Mouse (Mus musculus) lung, postnatal 4 days (tissue): ENCODE measurements around the gene Ccna1.

ENCODE experiments used
- DNase-seq, 2 experiments: peaks; one replicate each; pipeline ENCODE4 v3.0.0; 2021

The Ccna1 gene

GRCm38 (mm10) chr3:55064396-55064795 is 9.1 kb upstream of the Ccna1 start:
- DNase-seq: peak; percentile 52 to 79

- no peak for DNase-seq
Measured at GRCm38 (mm10) chr3:55062653-55063052, 7.4 kb upstream of the Ccna1 start.

DNA sequence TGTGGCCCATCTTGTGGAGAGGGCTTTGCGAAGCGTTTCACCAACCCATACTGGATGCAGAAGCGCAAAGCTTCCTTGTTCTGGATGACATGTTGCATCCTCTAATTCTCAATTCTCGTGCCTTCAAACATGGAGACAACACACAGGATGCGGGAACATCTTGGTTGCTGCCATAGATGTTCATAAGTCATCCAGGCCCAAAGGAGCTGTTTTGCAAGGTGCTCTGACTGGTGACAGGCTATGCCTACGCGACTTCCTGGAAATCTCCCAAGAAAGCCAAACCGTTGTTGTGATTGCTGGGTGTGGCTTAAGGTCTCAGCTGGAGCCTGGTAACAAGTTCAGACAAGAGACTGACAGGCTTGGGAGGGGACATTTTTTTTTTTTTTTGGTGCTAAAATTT is 1.1 kb upstream of the Ccna1 start:
- DNase-seq: no peak

GRCm38 (mm10) chr3:55055747-55056120 is 433 bp upstream of the Ccna1 start:
- DNase-seq: no peak

- no peak for DNase-seq
Measured at GRCm38 (mm10) chr3:55054231-55054630, 1.1 kb downstream of the Ccna1 start.

DNA sequence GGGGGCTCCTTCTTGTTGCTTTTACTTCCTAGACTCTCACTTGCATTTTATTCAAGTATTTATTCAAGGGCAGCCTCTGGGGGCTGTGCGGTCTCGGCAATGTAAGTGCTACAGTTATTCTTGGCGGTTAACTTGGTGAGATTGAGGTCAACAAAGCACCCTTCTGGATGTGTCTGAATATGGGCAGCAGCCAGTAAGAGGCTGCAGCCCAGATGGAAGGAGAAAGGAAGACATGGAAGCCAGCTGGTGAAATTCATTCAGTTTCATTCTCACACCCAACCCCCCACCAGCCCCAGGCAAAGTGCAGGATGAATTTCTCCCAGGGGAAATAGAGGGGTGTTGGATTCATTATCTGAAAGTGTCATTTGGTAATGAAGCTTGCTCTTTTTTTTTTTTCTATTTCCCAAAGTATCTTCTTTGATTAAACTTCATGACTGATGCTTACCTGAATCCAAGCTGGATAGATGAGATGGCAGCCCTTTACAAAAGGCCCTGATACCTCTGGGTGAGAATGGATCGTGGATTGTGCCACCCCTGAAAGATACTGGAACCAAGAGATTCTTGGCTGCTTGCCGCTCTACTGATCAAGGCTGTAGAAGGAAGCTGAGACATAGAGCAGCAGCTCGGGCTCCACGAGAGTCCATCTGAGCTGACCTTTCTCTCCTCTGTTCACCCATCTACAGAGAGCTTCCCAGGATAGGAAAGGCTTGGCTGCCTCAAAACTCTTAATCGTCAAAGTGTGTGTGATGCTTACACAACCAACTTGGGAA is 10.5 kb downstream of the Ccna1 start:
- peak; percentile 16 to 46 for DNase-seq

DNA sequence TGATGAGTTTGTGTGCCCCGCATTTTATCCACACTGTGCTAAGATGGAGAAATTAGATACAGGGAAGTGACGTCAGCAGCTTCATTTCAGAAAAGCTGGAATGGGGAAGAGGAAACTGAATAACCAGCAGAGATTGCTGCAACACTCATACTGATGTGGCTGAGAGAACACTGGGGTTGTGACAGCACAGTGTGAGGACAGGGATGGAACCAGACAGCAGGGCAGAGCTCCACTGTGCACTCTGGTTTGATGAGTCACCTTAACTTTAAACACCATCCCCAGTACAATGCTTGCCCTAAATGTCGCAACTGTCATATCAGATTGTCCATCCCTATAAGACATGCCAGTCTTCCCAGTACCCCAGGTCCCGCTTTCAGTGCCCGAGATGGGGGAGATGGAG is 17.7 kb downstream of the Ccna1 start:
- no peak for DNase-seq

DNA sequence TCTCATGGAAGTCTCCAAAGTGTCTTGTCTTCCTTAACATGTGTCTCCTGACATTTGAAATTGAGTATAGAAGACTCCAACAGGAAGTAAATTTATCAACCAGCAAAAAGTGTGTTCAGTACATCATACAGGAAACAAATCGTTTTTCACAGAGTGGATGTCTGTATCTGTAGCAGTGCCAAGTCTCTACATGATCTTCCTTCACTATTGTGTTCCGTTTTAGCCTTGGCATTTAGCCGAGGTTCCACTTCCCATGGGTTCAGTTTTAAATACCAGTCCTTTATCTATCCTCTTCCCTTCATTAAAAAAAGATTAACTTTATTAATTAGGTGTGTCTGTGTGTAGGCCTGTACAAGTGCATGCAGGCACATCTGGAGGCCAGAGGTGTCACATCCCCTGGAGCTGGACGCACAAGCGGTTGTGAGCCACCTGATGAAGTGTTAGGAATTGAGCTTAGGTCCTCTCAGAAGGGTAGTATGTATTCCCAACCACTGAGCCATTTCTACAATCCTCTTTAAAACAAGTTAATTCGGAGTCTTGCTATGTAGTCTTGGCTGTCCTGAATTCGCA is 27.9 kb downstream of the Ccna1 start:
- no peak for DNase-seq

GRCm38 (mm10) chr3:55025502-55025901 is 29.8 kb downstream of the Ccna1 start:
- no peak for DNase-seq

DNA sequence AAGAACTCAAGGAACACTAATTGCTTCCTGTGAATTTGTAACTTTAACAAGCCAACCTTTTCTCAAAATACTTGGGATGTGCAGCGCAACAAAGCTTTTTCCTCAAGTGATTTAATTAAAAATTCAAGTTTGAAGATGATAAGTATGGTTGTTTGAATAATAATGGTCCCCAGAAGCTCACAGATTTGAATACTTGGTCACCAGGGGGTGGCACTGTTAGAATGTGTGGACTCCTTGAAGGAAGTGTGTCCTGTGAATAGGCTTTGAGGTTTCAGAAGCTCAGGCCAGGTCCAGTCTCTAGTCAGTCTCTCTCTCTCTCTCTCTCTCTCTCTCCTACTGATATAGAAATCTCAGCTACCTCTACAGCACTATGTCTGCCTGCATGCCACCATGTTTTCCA is 32.0 kb downstream of the Ccna1 start:
- DNase-seq: no peak

DNA sequence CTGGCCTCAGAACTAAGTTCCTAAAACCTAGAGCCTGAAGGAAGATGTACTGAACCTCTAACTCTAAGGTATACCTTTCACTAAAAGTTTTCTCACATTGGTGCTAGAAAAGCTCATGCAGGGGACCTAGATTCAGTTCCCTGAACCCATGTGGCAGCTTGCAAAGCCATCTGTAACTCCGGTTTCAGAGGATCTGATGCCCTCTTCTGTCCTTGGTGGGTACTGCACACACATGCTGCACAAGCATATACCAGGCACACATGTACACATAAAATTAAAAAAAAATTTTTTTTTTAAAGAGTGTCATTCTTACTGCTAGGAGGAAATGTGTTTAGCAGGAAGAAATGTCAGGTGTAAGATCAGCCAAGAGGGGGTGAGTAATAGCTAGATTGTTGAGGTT is 33.1 kb downstream of the Ccna1 start:
- DNase-seq: no peak

DNA sequence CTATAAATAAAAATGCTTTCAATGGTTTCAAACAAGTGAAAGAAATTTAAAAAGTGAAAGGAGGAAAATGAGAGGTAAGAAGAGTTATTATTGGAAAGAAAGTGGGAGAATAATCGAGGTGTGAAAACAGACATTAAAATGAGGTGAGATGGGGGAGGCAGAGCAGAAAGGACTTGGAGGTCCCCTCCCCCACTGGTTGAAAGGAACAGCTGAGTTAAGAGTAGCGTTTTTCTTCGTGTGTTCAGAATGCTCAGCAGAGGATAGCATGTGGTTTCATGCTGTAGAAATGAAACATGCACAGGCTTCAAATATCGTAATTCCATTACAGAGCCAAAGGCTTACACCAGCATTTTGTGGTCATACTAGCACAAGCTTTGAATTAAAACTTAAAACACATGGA is 42.8 kb downstream of the Ccna1 start:
- no peak for DNase-seq

GRCm38 (mm10) chr3:55011681-55012080 is 43.6 kb downstream of the Ccna1 start:
- peak in 1 of 2 experiments; percentile 4 for DNase-seq

DNA sequence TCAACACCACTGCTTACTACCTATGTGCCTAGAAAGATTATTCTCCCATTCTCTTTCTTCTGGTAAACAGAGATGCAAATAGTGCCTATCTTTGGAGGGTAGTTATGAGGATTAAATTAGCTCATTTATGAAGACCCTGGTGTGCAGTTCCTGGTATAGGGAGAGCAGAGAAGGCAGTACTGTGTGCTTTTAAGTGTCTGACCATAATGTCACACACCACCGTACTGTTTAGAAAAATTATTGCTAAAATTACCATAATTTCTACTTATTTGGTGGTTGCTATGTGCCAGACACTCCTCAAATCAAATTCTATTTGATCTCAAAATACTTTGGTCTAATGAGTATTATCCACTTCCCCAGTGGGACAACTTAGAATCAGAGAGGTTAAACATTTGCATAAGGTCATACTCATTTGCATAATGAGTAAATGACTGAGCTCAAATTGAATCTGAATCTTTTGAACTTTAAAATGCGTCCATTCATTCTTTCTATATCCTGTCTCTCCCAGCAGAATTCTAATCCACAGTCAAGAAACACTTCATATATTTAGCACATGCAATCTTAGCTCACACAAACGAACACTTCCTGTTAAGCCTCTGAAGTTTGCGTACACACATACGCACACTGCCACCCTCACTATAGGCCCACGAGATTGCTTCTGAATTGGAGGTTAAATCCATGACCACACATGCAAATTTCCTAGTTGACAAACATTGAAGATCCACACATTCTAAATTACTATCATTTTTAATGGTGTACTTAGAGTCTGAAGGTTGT is 46.1 kb downstream of the Ccna1 start:
- DNase-seq: no peak

- DNase-seq: no peak
Measured at GRCm38 (mm10) chr3:55004036-55004435, 51.3 kb downstream of the Ccna1 start.

GRCm38 (mm10) chr3:55001677-55002076 is 53.6 kb downstream of the Ccna1 start:
- no peak for DNase-seq
